Mouse (Mus musculus) heart, postnatal 14 days (tissue): ENCODE measurements around the gene Jade2. TPM values are rescaled to one million over a fixed set of nuclear protein-coding genes. Genes with fewer than 3 reads are reported as not detected.

ENCODE experiments used
- DNase-seq, 2 experiments: peaks; one replicate each; pipeline ENCODE4 v3.0.0; 2021 to 2022
- intact Hi-C: fragments of 180-260 bp; cut with DNase I; formaldehyde crosslinking; loops from one replicate; pipeline ENCODE4 v1.15.1; 2025
- total RNA-seq, 2 experiments: library from RNA; stranded (reverse); gene quantifications; 2 replicates each; pipeline ENCODE4 v1.2.3; 2021

Jade2 gene
- total RNA-seq, 2 experiments from 2014 or later: 8.3 to 10.0 TPM

DNA sequence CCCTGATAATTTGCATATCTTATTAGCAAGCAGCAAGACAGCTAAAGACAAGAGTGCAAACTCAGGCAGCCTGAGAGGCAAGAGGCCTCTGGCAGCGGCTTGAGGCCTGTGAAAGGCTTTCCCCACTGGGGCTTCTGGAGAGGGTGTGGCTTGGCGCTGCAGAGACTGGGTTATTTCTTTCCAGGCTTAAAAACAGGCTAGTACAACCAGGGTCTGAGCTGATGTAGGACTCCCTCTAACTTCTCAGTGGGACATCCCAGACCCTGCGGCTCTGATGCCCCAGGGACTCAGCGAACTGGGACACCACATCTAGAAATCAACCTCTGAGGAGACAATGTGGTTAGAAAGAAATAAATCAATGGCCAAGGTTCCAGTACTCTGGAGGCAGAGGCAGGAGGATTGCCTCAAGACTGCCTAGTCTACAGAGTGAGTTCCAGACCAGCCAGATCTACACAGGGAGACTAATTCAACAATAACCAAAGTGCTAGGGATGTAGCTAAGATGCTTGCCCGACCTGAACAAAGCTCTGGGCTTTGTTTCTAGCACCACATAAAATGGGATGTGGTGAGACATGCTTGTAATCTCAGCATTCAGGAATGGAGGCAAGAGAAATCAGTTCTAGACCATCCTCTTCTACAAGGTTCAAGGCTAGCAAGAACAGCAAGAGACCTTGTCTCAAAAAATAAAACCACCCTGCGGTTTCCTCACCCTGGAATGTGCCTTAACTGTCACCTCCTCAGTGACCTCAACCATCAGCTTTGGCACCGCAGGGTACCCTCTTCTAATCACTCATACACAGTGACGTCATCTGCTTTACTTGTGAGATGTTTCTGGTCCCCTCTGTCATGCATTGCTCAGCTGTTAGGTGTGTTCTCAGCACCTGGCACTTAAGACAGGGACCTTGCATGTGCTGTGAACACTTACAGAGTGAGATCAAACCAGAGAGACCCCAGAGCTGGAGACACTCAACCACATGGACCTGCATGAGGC is 20.0 kb downstream of the Jade2 start:
- intact Hi-C loops: no loop called here
- peak; percentile 34 to 48 for DNase-seq

DNA sequence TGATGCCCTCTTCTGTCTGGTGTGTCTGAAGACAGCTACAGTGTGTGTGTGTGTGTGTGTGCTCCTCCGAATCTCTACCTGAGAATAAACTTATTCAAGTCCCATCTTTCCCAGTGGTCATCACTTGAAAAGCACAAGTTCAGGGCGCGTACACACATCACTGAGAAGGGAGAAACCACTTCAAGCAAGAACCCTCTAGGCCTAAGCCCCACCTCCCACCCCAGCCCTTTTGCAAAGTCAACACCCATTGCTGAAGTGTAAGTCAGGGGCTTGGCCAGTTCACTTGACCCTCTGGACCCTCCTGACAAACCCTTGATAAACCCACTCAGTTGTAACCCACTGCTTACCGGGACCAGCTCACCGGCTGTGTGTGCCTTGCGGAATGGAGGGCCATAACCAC is 20.9 kb downstream of the Jade2 start:
- intact Hi-C loops: no loop called here
- no peak for DNase-seq

GRCm38 (mm10) chr11:51835598-51835997 is 21.9 kb downstream of the Jade2 start:
- intact Hi-C loops: no loop called here
- DNase-seq: no peak

- intact Hi-C loops: no loop called here
- no peak for DNase-seq
These were observed 23.4 kb downstream of the Jade2 start for GRCm38 (mm10) chr11:51834067-51834411.

DNA sequence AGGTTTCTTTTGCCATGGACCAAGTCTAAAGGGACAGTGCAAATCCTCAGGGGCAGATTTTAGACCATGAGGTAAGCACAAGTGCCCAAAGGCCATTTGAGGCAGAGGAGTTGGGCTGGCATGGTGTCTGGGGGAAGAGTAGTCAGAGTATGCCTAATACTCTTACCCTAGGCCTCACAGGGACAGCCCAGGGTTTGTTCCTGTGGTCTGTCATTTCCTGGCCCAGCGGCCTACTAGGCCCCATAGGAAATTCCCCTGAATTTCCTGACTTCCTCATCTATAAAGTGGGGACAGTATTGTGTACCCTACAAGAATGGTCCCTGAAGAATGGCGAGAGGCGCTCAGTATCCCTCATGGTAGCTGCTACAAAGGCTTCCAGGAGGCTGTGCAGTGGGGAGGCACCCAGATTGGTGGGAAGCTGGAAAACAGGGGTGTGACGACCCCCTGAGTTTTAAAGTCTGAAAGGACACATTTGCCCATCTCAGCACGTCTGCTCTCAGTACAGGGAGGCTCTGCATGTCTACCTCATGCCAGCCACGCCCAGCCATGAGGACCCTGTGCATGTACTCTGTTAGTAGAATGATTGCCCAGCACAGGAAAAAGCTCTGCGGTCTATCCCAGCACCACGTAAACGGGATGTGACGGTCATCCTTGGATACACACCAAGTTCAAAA is 23.9 kb downstream of the Jade2 start:
- intact Hi-C loops: no loop called here
- DNase-seq: no peak

DNA sequence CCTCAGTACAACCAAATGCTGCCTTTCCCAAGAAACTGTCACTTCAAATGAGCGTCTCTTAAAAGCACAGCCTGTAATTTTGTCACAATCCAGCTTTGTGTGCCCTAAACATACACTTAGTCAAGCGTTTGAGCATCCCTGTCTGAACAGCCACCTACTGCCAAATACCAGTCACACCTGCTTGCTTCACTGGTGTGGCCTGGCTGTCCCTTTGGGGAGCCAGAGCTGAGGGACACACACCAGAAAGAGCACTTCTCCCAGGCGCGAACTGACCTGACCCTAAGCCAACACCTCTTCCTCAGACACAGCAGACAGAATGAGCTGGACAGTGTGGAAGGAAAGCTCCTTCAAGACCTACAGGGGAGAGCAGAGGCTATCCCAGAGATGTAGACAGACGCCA is 24.5 kb downstream of the Jade2 start:
- intact Hi-C loops: no loop called here
- no peak for DNase-seq

GRCm38 (mm10) chr11:51831962-51832909 is 25.2 kb downstream of the Jade2 start:
- DNase-seq: no peak
- intact Hi-C loops: no loop called here

GRCm38 (mm10) chr11:51824867-51825424 is 32.5 kb downstream of the Jade2 start:
- no peak for DNase-seq
- intact Hi-C loops: no loop called here

GRCm38 (mm10) chr11:51823963-51824753 is 33.3 kb downstream of the Jade2 start:
- intact Hi-C loops: no loop called here
- peak; percentile 60 to 70 for DNase-seq

GRCm38 (mm10) chr11:51823271-51823670 is 34.2 kb downstream of the Jade2 start:
- intact Hi-C loops: no loop called here
- no peak for DNase-seq

DNA sequence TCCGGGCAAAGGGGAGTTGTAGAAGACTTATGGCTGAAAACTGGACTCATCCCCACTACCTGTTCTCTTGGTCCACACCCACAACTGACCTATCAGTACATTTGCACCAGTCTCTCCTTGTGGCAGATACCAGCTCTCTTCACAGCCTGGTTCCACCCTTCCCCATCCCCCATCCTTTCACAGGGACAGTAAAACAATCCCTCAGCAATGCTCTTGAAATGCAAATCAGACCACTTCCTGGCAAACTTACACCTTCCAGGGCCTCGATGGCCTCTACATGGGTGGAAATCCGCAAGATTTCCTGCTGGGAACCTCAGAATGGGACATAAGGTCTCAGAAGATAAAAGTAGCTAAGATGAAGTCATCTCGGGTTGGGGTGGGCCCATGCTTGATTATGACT is 34.7 kb downstream of the Jade2 start:
- no peak for DNase-seq
- intact Hi-C loops: no loop called here

- intact Hi-C loops: loop anchor here (1.0 kb wide), 1 partner anchor 34 kb away; no protein-coding TSS in a partner anchor
- DNase-seq: peak; percentile 78 to 89
These were observed 36.6 kb downstream of the Jade2 start for GRCm38 (mm10) chr11:51820861-51821260.

GRCm38 (mm10) chr11:51819964-51820363 is 37.5 kb downstream of the Jade2 start:
- intact Hi-C loops: loop anchor here (5.0 kb wide), 1 partner anchor 402 kb away; no protein-coding TSS in a partner anchor

GRCm38 (mm10) chr11:51818837-51819236 is 38.6 kb downstream of the Jade2 start:
- intact Hi-C loops: loop anchor here (1.0 to 5.0 kb wide), 2 partner anchors 148 to 403 kb away; partner anchors contain the start of gene Cdkn2aipnl
- no peak for DNase-seq

More at GRCm38 (mm10) chr11:51819964-51820363, 37.5 kb downstream of the Jade2 start:
- DNase-seq: peak; percentile 54 to 59

- DNase-seq: peak; percentile 90 to 94
- intact Hi-C loops: loop anchor here (1.0 to 5.0 kb wide), 2 partner anchors 150 to 405 kb away; partner anchors contain the start of gene Cdkn2aipnl
These were observed 39.7 kb downstream of the Jade2 start for GRCm38 (mm10) chr11:51817756-51818155.

- intact Hi-C loops: no loop called here
- DNase-seq: no peak
These were observed 45.4 kb downstream of the Jade2 start for GRCm38 (mm10) chr11:51812022-51812546.

DNA sequence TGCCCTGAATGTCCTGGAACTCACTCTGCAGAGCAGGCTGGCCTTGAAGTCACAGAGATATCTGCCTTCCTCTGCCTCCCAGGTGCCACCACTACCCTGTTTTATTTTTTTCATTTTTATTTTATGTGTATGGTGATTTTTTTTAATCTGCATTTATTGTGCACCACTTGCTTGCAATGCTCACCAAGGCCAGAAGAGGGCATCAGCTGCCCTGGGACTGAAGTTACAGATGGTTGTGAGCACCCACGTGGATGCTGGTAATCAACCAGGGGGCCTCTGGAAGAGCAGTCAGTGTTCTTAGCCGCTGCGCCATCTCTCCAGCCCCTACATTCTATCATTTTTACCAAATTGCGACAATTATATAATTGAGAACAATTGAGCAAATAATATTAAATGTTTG is 46.2 kb downstream of the Jade2 start:
- DNase-seq: no peak
- intact Hi-C loops: no loop called here

GRCm38 (mm10) chr11:51809632-51810224 is 47.7 kb downstream of the Jade2 start:
- DNase-seq: peak; percentile 23 to 50
- intact Hi-C loops: no loop called here
